Mouse (Mus musculus): Measurements from ENCODE around the gene Zfp653. TPM values are rescaled to one million over a fixed set of nuclear protein-coding genes. Genes with fewer than 3 reads are reported as not detected.
A peak's percentile ranks its signal among the peaks of the same experiment; 100 is the strongest.

Gene Zfp653
- polyA plus RNA-seq, 1 experiment from 2014 or later = 9.5 TPM

- DNase-seq (ENCODE audit: low spot score) (no peak), ATAC-seq (ENCODE audit: insufficient read depth, low FRiP score, low TSS enrichment) (no peak)
- 93% methylated on average over 9 of the region's 9 CpGs for WGBS
- Histone ChIP-seq H3K9me3 (ENCODE audit: control insufficient read depth, low read length) (no peaks in the 10 kb centered on the region), H3K4me1 (ENCODE audit: control insufficient read depth, insufficient read depth, low read length) (peaks cover 4% of the 10 kb centered on the region; the same call in 1 of the 2 replicates), H3K36me3 (ENCODE audit: control insufficient read depth, insufficient read depth, low read length) (peaks cover 8% of the 10 kb centered on the region), H3K4me3 (ENCODE audit: low read depth, low read length) (no peak overlapping the region), H3K27ac (ENCODE audit: low read depth, low read length) (no peak overlapping the region), H3K27me3 (ENCODE audit: control insufficient read depth, insufficient read depth, low read length) (no peaks in the 10 kb centered on the region), H3K4me2 (ENCODE audit: low read depth) (no peak overlapping the region), H3K9ac (ENCODE audit: low read length) (no peak overlapping the region)
Observed at GRCm38 (mm10) chr9:22030386-22030785, 40.8 kb downstream of the Zfp653 start.

GRCm38 (mm10) chr9:22028467-22028866 is 42.7 kb downstream of the Zfp653 start:
- Histone ChIP-seq H3K36me3 (ENCODE audit: control insufficient read depth, insufficient read depth, low read length) (peaks cover 10% of the 10 kb centered on the region), H3K27ac (ENCODE audit: low read depth, low read length) (no peak overlapping the region), H3K4me3 (ENCODE audit: low read depth, low read length) (no peak overlapping the region), H3K4me2 (ENCODE audit: low read depth) (no peak overlapping the region), H3K9ac (ENCODE audit: low read length) (no peak overlapping the region), H3K9me3 (ENCODE audit: control insufficient read depth, low read length) (no peaks in the 10 kb centered on the region), H3K27me3 (ENCODE audit: control insufficient read depth, insufficient read depth, low read length) (no peaks in the 10 kb centered on the region), H3K4me1 (ENCODE audit: control insufficient read depth, insufficient read depth, low read length) (peaks cover 5% of the 10 kb centered on the region; the same call in 1 of the 2 replicates)
- DNase-seq (ENCODE audit: low spot score) (peak; percentile 61), ATAC-seq (ENCODE audit: insufficient read depth, low FRiP score, low TSS enrichment) (peak; percentile 52)
- 38% methylated on average over 7 of the region's 7 CpGs for WGBS

- H3K4me3 ChIP-seq (ENCODE audit: low read depth, low read length) = no peak overlapping the region
- no peak overlapping the region for H3K27ac ChIP-seq (ENCODE audit: low read depth, low read length)
- H3K36me3 ChIP-seq (ENCODE audit: control insufficient read depth, insufficient read depth, low read length) = peaks cover 4% of the 10 kb centered on the region; the same call in 1 of the 2 replicates
- no peak overlapping the region for H3K4me2 ChIP-seq (ENCODE audit: low read depth)
- H3K4me1 ChIP-seq (ENCODE audit: control insufficient read depth, insufficient read depth, low read length) = peaks cover 5% of the 10 kb centered on the region; the same call in 1 of the 2 replicates
- ATAC-seq (ENCODE audit: insufficient read depth, low FRiP score, low TSS enrichment) (no peak), DNase-seq (ENCODE audit: low spot score) (no peak)
- H3K9me3 ChIP-seq (ENCODE audit: control insufficient read depth, low read length) = no peaks in the 10 kb centered on the region
- WGBS = 53% methylated on average over 8 of the region's 8 CpGs
- no peak overlapping the region for H3K9ac ChIP-seq (ENCODE audit: low read length)
- H3K27me3 ChIP-seq (ENCODE audit: control insufficient read depth, insufficient read depth, low read length) = no peaks in the 10 kb centered on the region
Observed at GRCm38 (mm10) chr9:22024592-22024991, 46.6 kb downstream of the Zfp653 start.

- no peak for ATAC-seq (ENCODE audit: insufficient read depth, low FRiP score, low TSS enrichment)
- H3K27ac ChIP-seq (ENCODE audit: low read depth, low read length) = no peak overlapping the region
Observed at GRCm38 (mm10) chr9:22017208-22017825, 53.9 kb downstream of the Zfp653 start.

GRCm38 (mm10) chr9:22016245-22016644 is 54.9 kb downstream of the Zfp653 start:
- H3K27ac ChIP-seq (ENCODE audit: low read depth, low read length) = no peak overlapping the region
- H3K4me3 ChIP-seq (ENCODE audit: low read depth, low read length) = no peak overlapping the region
- no peak overlapping the region for H3K9ac ChIP-seq (ENCODE audit: low read length)
- DNase-seq (ENCODE audit: low spot score) = no peak
- no peak overlapping the region for H3K4me2 ChIP-seq (ENCODE audit: low read depth)
- ATAC-seq (ENCODE audit: insufficient read depth, low FRiP score, low TSS enrichment) = no peak
- no peaks in the 10 kb centered on the region for H3K4me1 ChIP-seq (ENCODE audit: control insufficient read depth, insufficient read depth, low read length)
- WGBS = 68% methylated on average over 10 of the region's 10 CpGs
- H3K36me3 ChIP-seq (ENCODE audit: control insufficient read depth, insufficient read depth, low read length) = peaks cover 27% of the 10 kb centered on the region
- H3K9me3 ChIP-seq (ENCODE audit: control insufficient read depth, low read length) = no peaks in the 10 kb centered on the region
- no peaks in the 10 kb centered on the region for H3K27me3 ChIP-seq (ENCODE audit: control insufficient read depth, insufficient read depth, low read length)

More at GRCm38 (mm10) chr9:22017208-22017825, 53.9 kb downstream of the Zfp653 start:
- WGBS = 80% methylated on average over 7 of the region's 7 CpGs
- Histone ChIP-seq H3K27me3 (ENCODE audit: control insufficient read depth, insufficient read depth, low read length) (no peaks in the 10 kb centered on the region), H3K4me2 (ENCODE audit: low read depth) (no peak overlapping the region), H3K9ac (ENCODE audit: low read length) (no peak overlapping the region), H3K36me3 (ENCODE audit: control insufficient read depth, insufficient read depth, low read length) (peaks cover 22% of the 10 kb centered on the region), H3K4me1 (ENCODE audit: control insufficient read depth, insufficient read depth, low read length) (no peaks in the 10 kb centered on the region), H3K9me3 (ENCODE audit: control insufficient read depth, low read length) (no peaks in the 10 kb centered on the region), H3K4me3 (ENCODE audit: low read depth, low read length) (no peak overlapping the region)
- DNase-seq (ENCODE audit: low spot score) = no peak

GRCm38 (mm10) chr9:22012731-22013130 is 58.4 kb downstream of the Zfp653 start:
- H3K9me3 ChIP-seq (ENCODE audit: control insufficient read depth, low read length) = no peaks in the 10 kb centered on the region
- ATAC-seq (ENCODE audit: insufficient read depth, low FRiP score, low TSS enrichment) (0 out of 2 replicates have a peak, but pooled peaks have one; percentile 5), DNase-seq (ENCODE audit: low spot score) (no peak)
- peaks cover 47% of the 10 kb centered on the region for H3K36me3 ChIP-seq (ENCODE audit: control insufficient read depth, insufficient read depth, low read length)
- no peaks in the 10 kb centered on the region for H3K27me3 ChIP-seq (ENCODE audit: control insufficient read depth, insufficient read depth, low read length)
- no peaks in the 10 kb centered on the region; the same call in 1 of the 2 replicates for H3K4me1 ChIP-seq (ENCODE audit: control insufficient read depth, insufficient read depth, low read length)
- no peak overlapping the region for H3K4me3 ChIP-seq (ENCODE audit: low read depth, low read length)
- no peak overlapping the region for H3K9ac ChIP-seq (ENCODE audit: low read length)
- H3K27ac ChIP-seq (ENCODE audit: low read depth, low read length) = no peak overlapping the region
- WGBS = 93% methylated on average over 13 of the region's 13 CpGs
- H3K4me2 ChIP-seq (ENCODE audit: low read depth) = no peak overlapping the region

- H3K4me1 ChIP-seq (ENCODE audit: control insufficient read depth, insufficient read depth, low read length) = no peaks in the 10 kb centered on the region; the same call in 1 of the 2 replicates
- no peaks in the 10 kb centered on the region for H3K27me3 ChIP-seq (ENCODE audit: control insufficient read depth, insufficient read depth, low read length)
- peaks cover 50% of the 10 kb centered on the region for H3K36me3 ChIP-seq (ENCODE audit: control insufficient read depth, insufficient read depth, low read length)
- ATAC-seq (ENCODE audit: insufficient read depth, low FRiP score, low TSS enrichment) (no peak), DNase-seq (ENCODE audit: low spot score) (no peak)
- H3K4me2 ChIP-seq (ENCODE audit: low read depth) = no peak overlapping the region
- no peak overlapping the region for H3K4me3 ChIP-seq (ENCODE audit: low read depth, low read length)
- no peaks in the 10 kb centered on the region for H3K9me3 ChIP-seq (ENCODE audit: control insufficient read depth, low read length)
- 97% methylated on average over 5 of the region's 5 CpGs for WGBS
- no peak overlapping the region for H3K9ac ChIP-seq (ENCODE audit: low read length)
- no peak overlapping the region for H3K27ac ChIP-seq (ENCODE audit: low read depth, low read length)
Observed at GRCm38 (mm10) chr9:22011055-22011454, 60.1 kb downstream of the Zfp653 start.

Small RNA genes within 50 kb of the gene (microRNA-seq; reads per million reads assigned to microRNA genes)
- gene Mir7084 = not detected

Other genes starting within 250 kb of the Zfp653 start
- not detected in 2 replicates for gene Angptl8, start 235.9 kb downstream of the Zfp653 start, polyA plus RNA-seq (2014; fragmentation: Nextera tagmentation; extraction: Ambion mirVana)
- gene Dock6, start 218.7 kb downstream of the Zfp653 start, polyA plus RNA-seq (2014; fragmentation: Nextera tagmentation; extraction: Ambion mirVana) = 24.7 and 25.4 TPM in 2 replicates
- gene Rab3d, start 153.2 kb downstream of the Zfp653 start, polyA plus RNA-seq (2014; fragmentation: Nextera tagmentation; extraction: Ambion mirVana) = 11.1 and 12.7 TPM in 2 replicates
- 3.6 TPM in 2 replicates for gene Ccdc159, start 143.9 kb downstream of the Zfp653 start, polyA plus RNA-seq (2014; fragmentation: Nextera tagmentation; extraction: Ambion mirVana)
- 35.1 and 35.4 TPM in 2 replicates for gene Tmem205, start 143.8 kb downstream of the Zfp653 start, polyA plus RNA-seq (2014; fragmentation: Nextera tagmentation; extraction: Ambion mirVana)
- gene Plppr2, start 134.3 kb downstream of the Zfp653 start, polyA plus RNA-seq (2014; fragmentation: Nextera tagmentation; extraction: Ambion mirVana) = 27.7 TPM in 2 replicates
- 18.9 and 22.5 TPM in 2 replicates for gene Swsap1, start 115.6 kb downstream of the Zfp653 start, polyA plus RNA-seq (2014; fragmentation: Nextera tagmentation; extraction: Ambion mirVana)
- 4.1 and 5.9 TPM in 2 replicates for gene Epor, start 107.9 kb downstream of the Zfp653 start, polyA plus RNA-seq (2014; fragmentation: Nextera tagmentation; extraction: Ambion mirVana)
- gene Rgl3, start 81.9 kb downstream of the Zfp653 start, polyA plus RNA-seq (2014; fragmentation: Nextera tagmentation; extraction: Ambion mirVana) = 2.3 and 3.7 TPM in 2 replicates
- gene Ccdc151, start 68.7 kb downstream of the Zfp653 start, polyA plus RNA-seq (2014; fragmentation: Nextera tagmentation; extraction: Ambion mirVana) = 2.7 and 3.5 TPM in 2 replicates
- 91.4 and 106 TPM in 2 replicates for gene Prkcsh, start 68.6 kb downstream of the Zfp653 start, polyA plus RNA-seq (2014; fragmentation: Nextera tagmentation; extraction: Ambion mirVana)
- 64.6 and 69.1 TPM in 2 replicates for gene Elavl3, start 19.4 kb downstream of the Zfp653 start, polyA plus RNA-seq (2014; fragmentation: Nextera tagmentation; extraction: Ambion mirVana)
- not detected in 2 replicates for gene Gm49318, start 117 bp downstream of the Zfp653 start, polyA plus RNA-seq (2014; fragmentation: Nextera tagmentation; extraction: Ambion mirVana)
- gene Ecsit, start 14.1 kb upstream of the Zfp653 start, polyA plus RNA-seq (2014; fragmentation: Nextera tagmentation; extraction: Ambion mirVana) = 40.1 and 40.4 TPM in 2 replicates
- 1.0 and 2.6 TPM in 2 replicates for gene Cnn1, start 27.8 kb upstream of the Zfp653 start, polyA plus RNA-seq (2014; fragmentation: Nextera tagmentation; extraction: Ambion mirVana)
- 217 and 221 TPM in 2 replicates for gene Elof1, start 45.8 kb upstream of the Zfp653 start, polyA plus RNA-seq (2014; fragmentation: Nextera tagmentation; extraction: Ambion mirVana)
- gene Acp5, start 64.3 kb upstream of the Zfp653 start, polyA plus RNA-seq (2014; fragmentation: Nextera tagmentation; extraction: Ambion mirVana) = 14.9 and 16.8 TPM in 2 replicates
- 59.6 and 59.7 TPM in 2 replicates for gene Pigyl, start 85.5 kb upstream of the Zfp653 start, polyA plus RNA-seq (2014; fragmentation: Nextera tagmentation; extraction: Ambion mirVana)
- gene Zfp872, start 116.7 kb upstream of the Zfp653 start, polyA plus RNA-seq (2014; fragmentation: Nextera tagmentation; extraction: Ambion mirVana) = 0.15 and 0.24 TPM in 2 replicates
- 11.7 and 12.3 TPM in 2 replicates for gene Zfp809, start 154.3 kb upstream of the Zfp653 start, polyA plus RNA-seq (2014; fragmentation: Nextera tagmentation; extraction: Ambion mirVana)
- gene Zfp599, start 188.5 kb upstream of the Zfp653 start, polyA plus RNA-seq (2014; fragmentation: Nextera tagmentation; extraction: Ambion mirVana) = 6.4 and 6.7 TPM in 2 replicates
- gene Zfp810, start 236.3 kb upstream of the Zfp653 start, polyA plus RNA-seq (2014; fragmentation: Nextera tagmentation; extraction: Ambion mirVana) = 28.1 and 30.1 TPM in 2 replicates

Measured in neural tube, embryonic 11.5 days (tissue).